Mouse (Mus musculus) limb, embryonic 15.5 days (tissue): Measurements from ENCODE around the gene Plgrkt. TPM values are rescaled to one million over a fixed set of nuclear protein-coding genes. Genes with fewer than 3 reads are reported as not detected.

Source experiments
- ATAC-seq: fragments of 200-750 bp; cut with Nextera tagmentation; 2 replicates; pipeline ENCODE4 v1.8.0; 2017; ENCODE audit warnings: low read depth, moderate TSS enrichment; ENCODE audit not compliant: insufficient number of reproducible peaks, low FRiP score, low TSS enrichment
- H3K27ac ChIP-seq: fragments of 300-500 bp; sonication (generic); 2 replicates; pipeline ENCODE4 v1.5.1; 2015; ENCODE audit warnings: moderate library complexity, mild to moderate bottlenecking, inconsistent platforms
- H3K27me3 ChIP-seq: fragments of 300-500 bp; sonication (generic); 2 replicates; pipeline ENCODE4 v1.6.1; 2015; ENCODE audit warnings: inconsistent platforms
- H3K36me3 ChIP-seq: fragments of 300-500 bp; sonication (generic); 2 replicates; pipeline ENCODE4 v1.6.1; 2015; ENCODE audit warnings: inconsistent platforms
- H3K4me1 ChIP-seq: fragments of 300-500 bp; sonication (generic); 2 replicates; pipeline ENCODE4 v1.6.1; 2015; ENCODE audit warnings: inconsistent platforms
- H3K4me2 ChIP-seq: fragments of 300-500 bp; sonication (generic); 2 replicates; pipeline ENCODE4 v1.6.1; 2015; ENCODE audit warnings: mild to moderate bottlenecking, inconsistent platforms
- H3K4me3 ChIP-seq: fragments of 300-500 bp; sonication (generic); 2 replicates; pipeline ENCODE4 v1.5.1; 2015; ENCODE audit warnings: mild to moderate bottlenecking, inconsistent platforms
- H3K9ac ChIP-seq: fragments of 300-500 bp; sonication (generic); 2 replicates; pipeline ENCODE4 v1.6.1; 2015; ENCODE audit warnings: inconsistent platforms
- H3K9me3 ChIP-seq: fragments of 300-500 bp; sonication (generic); 2 replicates; pipeline ENCODE4 v1.6.1; 2016; ENCODE audit warnings: inconsistent platforms
- WGBS: fragments of 180-500 bp; shearing (Covaris S2); methylation state at CpG from one replicate; pipeline ENCODE4 v1.1.7; 2015; 5-methylcytosine and 5-hydroxymethylcytosine counted together
- polyA plus RNA-seq: library from polyadenylated mRNA; unstranded; fragments of >200 nt; fragmentation: Nextera tagmentation; extraction: Ambion mirVana; gene quantifications from 2 replicates; pipeline ENCODE4 v1.2.1, GENCODE M21; 2015

Plgrkt gene
- polyA plus RNA-seq, 1 experiment from 2014 or later: 70.3 TPM

- Histone ChIP-seq H3K27ac (no peak overlapping the region), H3K4me3 (no peak overlapping the region), H3K9ac (no peak overlapping the region), H3K36me3 (no peaks in the 10 kb centered on the region), H3K27me3 (no peaks in the 10 kb centered on the region), H3K9me3 (no peaks in the 10 kb centered on the region), H3K4me1 (no peaks in the 10 kb centered on the region), H3K4me2 (no peak overlapping the region)
- ATAC-seq: no peak
- WGBS: 74% methylated on average over 6 of the region's 6 CpGs
Measured at GRCm38 (mm10) chr19:29342281-29342680, 24.9 kb downstream of the Plgrkt start.

DNA sequence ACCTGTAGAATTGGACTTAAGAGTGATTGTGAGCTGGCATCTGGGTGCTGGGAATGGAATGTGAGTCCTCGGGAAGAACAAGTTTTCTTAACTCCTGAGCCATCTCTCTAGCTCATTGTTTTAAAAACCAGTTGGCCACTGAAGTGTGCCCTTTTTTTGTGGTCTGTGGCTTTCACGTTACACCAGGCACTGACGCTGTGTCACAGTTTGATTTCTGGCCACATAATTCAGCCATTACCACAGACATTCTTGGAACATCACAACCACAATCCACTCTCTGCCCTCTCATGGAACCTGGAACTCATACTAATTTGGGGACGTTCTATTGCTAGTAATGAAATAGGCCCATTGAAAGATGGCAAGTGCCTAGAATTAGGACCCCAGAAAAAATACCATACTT, 26.2 kb downstream of the Plgrkt start:
- no peaks in the 10 kb centered on the region for H3K9me3 ChIP-seq
- H3K9ac ChIP-seq: no peak overlapping the region
- no peak for ATAC-seq
- H3K27me3 ChIP-seq: no peaks in the 10 kb centered on the region
- no peak overlapping the region for H3K4me2 ChIP-seq
- WGBS: 72% methylated on average over 4 of the region's 4 CpGs
- no peak overlapping the region for H3K27ac ChIP-seq
- no peak overlapping the region for H3K4me3 ChIP-seq
- H3K4me1 ChIP-seq: no peaks in the 10 kb centered on the region
- H3K36me3 ChIP-seq: no peaks in the 10 kb centered on the region

DNA sequence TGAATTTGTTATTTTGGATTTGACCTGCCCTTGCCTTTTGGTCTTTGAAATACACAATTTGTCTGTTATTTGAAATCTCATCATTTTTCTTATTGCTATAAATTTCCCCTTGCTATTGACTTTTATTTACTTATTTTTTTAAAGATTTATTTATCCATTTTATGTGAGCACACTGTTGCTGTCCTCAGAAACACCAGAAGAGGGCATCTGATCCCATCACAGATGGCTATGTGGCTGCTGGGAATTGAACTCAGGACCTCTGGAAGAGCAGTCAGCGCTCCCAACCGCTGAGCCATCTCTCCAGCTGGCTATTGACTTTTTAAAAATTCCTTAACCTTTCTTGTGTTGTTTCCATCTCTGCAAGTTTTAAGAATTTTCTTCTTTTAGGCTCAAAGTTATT, 30.6 kb downstream of the Plgrkt start:
- H3K27me3 ChIP-seq: no peaks in the 10 kb centered on the region
- 87% methylated on average over 2 of the region's 2 CpGs for WGBS

GRCm38 (mm10) chr19:29334068-29334745, 33.0 kb downstream of the Plgrkt start, which contains the start of gene Rln1:
Gene Rln1, minus strand, starts transcription at chr19:29334670.
- peaks cover 7% of the 10 kb centered on the region for H3K4me1 ChIP-seq
- WGBS: 1% methylated on average over 23 of the region's 23 CpGs
- ATAC-seq: no peak

More for the DNA sequence above, 30.6 kb downstream of the Plgrkt start:
- Histone ChIP-seq H3K9ac (no peak overlapping the region), H3K27ac (no peak overlapping the region), H3K4me3 (no peak overlapping the region), H3K4me2 (no peak overlapping the region), H3K36me3 (no peaks in the 10 kb centered on the region), H3K4me1 (peaks cover 7% of the 10 kb centered on the region), H3K9me3 (no peaks in the 10 kb centered on the region)
- ATAC-seq: no peak

DNA sequence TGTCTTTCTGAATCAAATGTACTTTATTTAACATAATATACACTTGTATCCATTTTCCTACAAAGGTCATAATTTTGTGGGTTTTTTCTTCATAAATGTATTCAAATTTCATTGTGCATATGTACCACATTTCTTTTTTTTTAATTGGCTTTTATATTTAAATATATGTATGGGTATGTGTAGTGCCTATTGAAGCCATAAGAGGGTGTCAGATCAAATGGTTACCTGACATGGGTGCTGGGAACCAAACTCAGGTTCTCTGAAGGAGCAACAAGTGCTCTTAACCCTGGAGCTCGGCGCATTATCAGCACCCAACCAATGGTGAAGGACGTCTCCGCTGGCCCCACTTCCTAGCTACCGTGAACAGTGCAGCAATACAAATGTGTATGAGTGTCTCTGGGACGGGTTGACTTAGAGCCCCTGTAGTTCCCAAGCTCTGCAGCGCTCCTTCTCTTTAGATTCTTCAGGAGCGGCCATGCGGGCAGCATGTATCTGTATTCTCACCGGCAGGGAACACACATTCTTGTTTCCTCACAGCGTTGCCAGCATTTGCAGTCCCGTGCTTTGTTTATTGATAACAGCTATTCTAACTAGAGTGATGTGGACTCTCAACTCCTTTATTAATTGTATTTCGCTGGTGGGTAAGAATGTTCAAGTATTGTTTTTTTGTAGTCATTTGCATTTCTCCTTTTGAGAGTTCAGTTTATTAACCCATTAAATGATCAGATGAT, 40.2 kb downstream of the Plgrkt start:
- no peak for ATAC-seq
- Histone ChIP-seq H3K27ac (no peak overlapping the region), H3K9me3 (no peaks in the 10 kb centered on the region), H3K4me1 (0 out of 2 replicates have a peak, but pooled peaks cover 4% of the 10 kb centered on the region), H3K4me3 (no peak overlapping the region), H3K4me2 (no peak overlapping the region), H3K27me3 (no peaks in the 10 kb centered on the region), H3K9ac (no peak overlapping the region), H3K36me3 (no peaks in the 10 kb centered on the region)
- WGBS: 87% methylated on average over 13 of the region's 13 CpGs

More at GRCm38 (mm10) chr19:29334068-29334745, 33.0 kb downstream of the Plgrkt start, which contains the start of gene Rln1:
- H3K4me2 ChIP-seq: peak within 1 kb of the TSS; percentile 76
- H3K4me3 ChIP-seq: peak within 1 kb of the TSS; percentile 39
- peak within 1 kb of the TSS; percentile 39 for H3K9ac ChIP-seq
- no peak within 1 kb of the TSS for H3K27ac ChIP-seq
- no peaks in the 10 kb centered on the region for H3K27me3 ChIP-seq
- no peaks in the 10 kb centered on the region for H3K9me3 ChIP-seq
- no peaks in the 10 kb centered on the region for H3K36me3 ChIP-seq

- Histone ChIP-seq H3K4me1 (0 out of 2 replicates have a peak, but pooled peaks cover 4% of the 10 kb centered on the region), H3K9ac (no peak overlapping the region), H3K4me2 (no peak overlapping the region), H3K9me3 (no peaks in the 10 kb centered on the region), H3K4me3 (no peak overlapping the region), H3K27ac (no peak overlapping the region), H3K27me3 (no peaks in the 10 kb centered on the region), H3K36me3 (no peaks in the 10 kb centered on the region)
- WGBS: 87% methylated on average over 4 of the region's 4 CpGs
- no peak for ATAC-seq
Measured at GRCm38 (mm10) chr19:29326396-29326795, 40.8 kb downstream of the Plgrkt start.

GRCm38 (mm10) chr19:29325852-29326180, 41.4 kb downstream of the Plgrkt start:
- H3K9me3 ChIP-seq: no peaks in the 10 kb centered on the region
- H3K4me1 ChIP-seq: 0 out of 2 replicates have a peak, but pooled peaks cover 4% of the 10 kb centered on the region
- ATAC-seq: no peak
- H3K27me3 ChIP-seq: no peaks in the 10 kb centered on the region
- H3K4me2 ChIP-seq: peak overlapping the region; percentile 60
- no peak overlapping the region for H3K9ac ChIP-seq
- H3K27ac ChIP-seq: 0 out of 2 replicates have a peak overlapping the region, but pooled peaks have one; percentile 50
- WGBS: 56% methylated on average over 9 of the region's 9 CpGs
- H3K36me3 ChIP-seq: no peaks in the 10 kb centered on the region
- peak overlapping the region; percentile 42 for H3K4me3 ChIP-seq

DNA sequence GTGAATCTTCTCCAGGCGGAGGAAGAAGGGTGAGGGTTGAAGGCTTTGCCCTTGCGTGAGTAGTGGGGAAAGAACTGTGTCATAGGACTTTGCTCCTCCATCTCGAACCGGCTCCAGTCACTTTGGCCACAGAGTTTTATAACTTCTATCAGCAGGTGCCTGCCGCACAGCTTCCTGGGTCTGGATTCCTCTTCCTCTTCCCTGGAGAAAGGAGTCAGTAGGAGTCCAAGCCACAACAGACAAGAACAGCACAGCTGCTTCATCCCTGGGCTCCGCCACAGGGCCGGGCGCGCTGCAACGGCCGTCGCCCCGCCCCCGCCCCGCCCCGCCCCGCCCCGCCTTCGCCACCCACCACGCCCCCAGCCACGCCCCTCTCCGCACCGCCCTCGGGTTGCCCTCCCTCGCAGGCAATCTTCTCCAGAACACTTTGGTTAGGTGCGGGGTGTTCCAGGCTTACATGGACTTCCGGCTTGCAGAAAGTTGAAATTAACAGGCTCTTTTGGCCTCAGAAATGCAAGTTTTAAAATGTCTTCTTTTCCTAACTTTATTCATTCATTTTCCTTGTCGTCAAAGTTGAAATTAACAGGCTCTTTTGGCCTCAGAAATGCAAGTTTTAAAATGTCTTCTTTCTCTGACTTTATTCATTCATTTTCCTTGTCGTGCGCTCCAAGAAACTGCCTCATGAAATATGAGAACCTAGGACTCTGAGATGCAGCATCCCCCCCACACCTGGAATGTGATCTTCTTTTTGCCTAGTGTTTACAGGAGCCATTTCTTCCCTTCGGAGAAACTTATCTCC, 41.9 kb downstream of the Plgrkt start, which contains the start of gene Insl6:
Gene Insl6, minus strand, starts transcription at position 304 of the 799 bp plus-strand sequence.
- 0 out of 2 replicates have a peak within 1 kb of the TSS, but pooled peaks have one; percentile 8 for H3K9ac ChIP-seq
- H3K27ac ChIP-seq: 0 out of 2 replicates have a peak within 1 kb of the TSS, but pooled peaks have one; percentile 50
- no peaks in the 10 kb centered on the region for H3K9me3 ChIP-seq
- ATAC-seq: peak; percentile 85; the same call in 1 of the 2 replicates
- WGBS: 3% methylated on average over 19 of the region's 31 CpGs
- no peaks in the 10 kb centered on the region for H3K36me3 ChIP-seq
- peak within 1 kb of the TSS; percentile 60 for H3K4me2 ChIP-seq
- H3K27me3 ChIP-seq: no peaks in the 10 kb centered on the region
- peak within 1 kb of the TSS; percentile 42 for H3K4me3 ChIP-seq
- H3K4me1 ChIP-seq: 0 out of 2 replicates have a peak, but pooled peaks cover 4% of the 10 kb centered on the region

DNA sequence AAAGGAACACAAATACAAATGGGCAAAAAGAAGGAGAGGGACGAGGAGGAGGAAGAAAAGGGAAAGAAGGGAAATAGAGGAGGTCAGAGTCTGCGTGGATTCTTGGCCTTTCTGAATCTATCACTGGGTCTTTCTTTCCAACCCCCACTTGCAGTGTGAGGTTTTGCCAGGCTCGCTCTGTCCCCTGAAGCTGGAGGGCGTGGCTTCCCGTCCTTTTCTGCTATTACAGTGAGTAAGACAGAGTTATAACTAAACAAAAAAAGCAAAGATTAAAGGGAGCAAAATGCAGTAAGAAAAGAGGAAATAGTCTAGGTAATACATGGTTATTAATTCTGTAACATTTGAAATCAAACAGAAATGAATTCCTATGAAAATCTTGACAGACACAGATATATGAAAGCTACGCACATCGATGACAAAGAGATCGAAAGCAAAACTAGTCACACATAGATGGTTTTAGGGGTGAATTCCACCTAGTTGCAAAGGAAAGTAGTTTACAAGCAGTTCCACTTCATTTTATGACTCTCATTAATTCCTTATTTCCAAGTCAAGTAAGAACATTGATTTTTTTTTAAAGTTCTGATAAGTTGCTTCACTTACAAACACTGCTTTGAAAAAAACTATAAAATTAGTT, 43.7 kb downstream of the Plgrkt start:
- H3K4me1 ChIP-seq: 0 out of 2 replicates have a peak, but pooled peaks cover 4% of the 10 kb centered on the region
- no peak for ATAC-seq
- no peak overlapping the region for H3K27ac ChIP-seq
- H3K27me3 ChIP-seq: no peaks in the 10 kb centered on the region
- H3K36me3 ChIP-seq: no peaks in the 10 kb centered on the region
- no peak overlapping the region for H3K4me3 ChIP-seq
- WGBS: 56% methylated on average over 8 of the region's 8 CpGs
- no peak overlapping the region for H3K9ac ChIP-seq
- no peaks in the 10 kb centered on the region for H3K9me3 ChIP-seq
- H3K4me2 ChIP-seq: no peak overlapping the region

- no peaks in the 10 kb centered on the region for H3K27me3 ChIP-seq
- ATAC-seq: no peak
- peaks cover 7% of the 10 kb centered on the region; the same call in 1 of the 2 replicates for H3K9me3 ChIP-seq
- no peak overlapping the region for H3K27ac ChIP-seq
- no peaks in the 10 kb centered on the region for H3K4me1 ChIP-seq
- H3K36me3 ChIP-seq: peaks cover 31% of the 10 kb centered on the region
- 75% methylated on average over 7 of the region's 7 CpGs for WGBS
- no peak overlapping the region for H3K9ac ChIP-seq
- H3K4me3 ChIP-seq: no peak overlapping the region
- H3K4me2 ChIP-seq: no peak overlapping the region
Measured at GRCm38 (mm10) chr19:29312661-29313060, 54.5 kb downstream of the Plgrkt start.

- Histone ChIP-seq H3K9ac (no peak overlapping the region), H3K27ac (no peak overlapping the region), H3K4me3 (no peak overlapping the region), H3K36me3 (peaks cover 38% of the 10 kb centered on the region), H3K27me3 (no peaks in the 10 kb centered on the region), H3K4me1 (no peaks in the 10 kb centered on the region), H3K4me2 (no peak overlapping the region), H3K9me3 (peaks cover 7% of the 10 kb centered on the region; the same call in 1 of the 2 replicates)
- 94% methylated on average over 8 of the region's 8 CpGs for WGBS
- no peak for ATAC-seq
Measured at GRCm38 (mm10) chr19:29311791-29312190, 55.4 kb downstream of the Plgrkt start.
